Mouse (Mus musculus) MEL (cell line): ENCODE results near the gene Lancl3. TPM values are rescaled to one million over a fixed set of nuclear protein-coding genes. Genes with fewer than 3 reads are reported as not detected.
A peak's percentile ranks its signal among the peaks of the same experiment; 100 is the strongest.

Source experiments
- DNase-seq: peaks from one replicate; pipeline ENCODE4 v3.0.0; 2011; ENCODE audit warnings: low read depth, low spot score
- H3K27ac ChIP-seq: 2 replicates; pipeline ENCODE4 v1.5.1; 2012; ENCODE audit warnings: low read depth, mild to moderate bottlenecking, control low read depth, low read length, moderate library complexity; ENCODE audit not compliant: control insufficient read depth
- H3K27me3 ChIP-seq, 2 experiments: fragments of 150-350 bp in 1 of 2; sonication (generic) in 1 of 2; 2 replicates each; pipeline ENCODE4 v1.6.1; 2012; ENCODE audit warnings: low read length in 2 of 2, mild to moderate bottlenecking in 2 of 2, improper control_type of control experiment in 1 of 2, moderate library complexity in 1 of 2; ENCODE audit not compliant: insufficient read depth in 2 of 2, control insufficient read depth in 1 of 2
- H3K36me3 ChIP-seq, 2 experiments: 2 replicates each; pipeline ENCODE4 v1.6.1; 2012 to 2014; ENCODE audit warnings: low read length in 2 of 2, improper control_type of control experiment in 1 of 2, inconsistent platforms in 1 of 2, mild to moderate bottlenecking in 1 of 2; ENCODE audit not compliant: insufficient read depth in 2 of 2, control insufficient read depth in 1 of 2
- H3K4me1 ChIP-seq, 2 experiments: fragments of 150-350 bp in 1 of 2; sonication (generic) in 1 of 2; 2 replicates each; pipeline ENCODE4 v1.6.1; 2012; ENCODE audit warnings: low read length in 2 of 2, improper control_type of control experiment in 1 of 2, mild to moderate bottlenecking in 1 of 2; ENCODE audit not compliant: insufficient read depth in 2 of 2, control insufficient read depth in 1 of 2
- H3K4me3 ChIP-seq, 2 experiments: fragments of 150-350 bp in 1 of 2; sonication (generic) in 1 of 2; 2 replicates each; pipeline ENCODE4 v1.5.1; 2012; ENCODE audit warnings: low read depth in 2 of 2, low read length in 2 of 2, mild to moderate bottlenecking in 2 of 2, moderate library complexity in 2 of 2, control low read depth in 1 of 2, improper control_type of control experiment in 1 of 2; ENCODE audit not compliant: control insufficient read depth in 1 of 2, insufficient read depth in 1 of 2
- H3K79me2 ChIP-seq: 2 replicates; pipeline ENCODE4 v1.6.1; 2012; ENCODE audit warnings: mild to moderate bottlenecking, low read length, moderate library complexity; ENCODE audit not compliant: control insufficient read depth, poor library complexity, insufficient read depth
- H3K9ac ChIP-seq: 2 replicates; pipeline ENCODE4 v1.6.1; 2012; ENCODE audit warnings: low read depth, mild to moderate bottlenecking, control low read depth, low read length, moderate library complexity; ENCODE audit not compliant: control insufficient read depth, poor library complexity, severe bottlenecking
- H3K9me3 ChIP-seq: fragments of 150-350 bp; sonication (generic); replicated peaks from 2 replicates; pipeline ENCODE4 v1.6.1; 2012; ENCODE audit warnings: mild to moderate bottlenecking, low read length, improper control_type of control experiment, moderate library complexity; ENCODE audit not compliant: insufficient read depth
- CHD1 ChIP-seq: IDR thresholded peaks from 2 replicates; pipeline ENCODE4 v1.6.1; 2012; ENCODE audit warnings: low read depth, mild to moderate bottlenecking, inconsistent platforms, low read length, improper control_type of control experiment
- CTCF ChIP-seq, 3 experiments: IDR thresholded peaks in 2 of 3; conservative IDR thresholded peaks in 1 of 3; 2 replicates each; pipeline ENCODE4 v1.5.1; 2011 to 2012; ENCODE audit warnings: low read length in 3 of 3, low read depth in 2 of 3, mild to moderate bottlenecking in 2 of 3, improper control_type of control experiment in 1 of 3, inconsistent platforms in 1 of 3, mixed read lengths in 1 of 3, moderate library complexity in 1 of 3; ENCODE audit not compliant: control insufficient read depth in 1 of 3, insufficient read depth in 1 of 3, poor library complexity in 1 of 3, severe bottlenecking in 1 of 3
- E2F4 ChIP-seq: IDR thresholded peaks from 2 replicates; pipeline ENCODE4 v1.6.1; 2011; ENCODE audit warnings: low read depth, low read length, improper control_type of control experiment, borderline replicate concordance
- ELF1 ChIP-seq: IDR thresholded peaks from 2 replicates; pipeline ENCODE4 v1.6.1; 2014; ENCODE audit warnings: low read depth, mild to moderate bottlenecking, inconsistent platforms, low read length, improper control_type of control experiment, moderate library complexity
- GABPA ChIP-seq: IDR thresholded peaks from 2 replicates; pipeline ENCODE4 v1.6.1; 2012; ENCODE audit warnings: low read depth, mild to moderate bottlenecking, inconsistent platforms, low read length, improper control_type of control experiment, moderate library complexity
- MAX ChIP-seq: IDR thresholded peaks from 2 replicates; pipeline ENCODE4 v1.6.1; 2011; ENCODE audit warnings: low read length, improper control_type of control experiment
- MYB ChIP-seq: IDR thresholded peaks from 2 replicates; pipeline ENCODE4 v1.6.1; 2011; ENCODE audit warnings: mild to moderate bottlenecking, low read depth, low read length, improper control_type of control experiment
- MYC ChIP-seq: IDR thresholded peaks from 2 replicates; pipeline ENCODE4 v1.6.1; 2011; ENCODE audit warnings: low read depth, mild to moderate bottlenecking, low read length, improper control_type of control experiment, moderate library complexity
- NELFE ChIP-seq: IDR thresholded peaks from 2 replicates; pipeline ENCODE4 v1.6.1; 2011; ENCODE audit warnings: low read depth, low read length, improper control_type of control experiment
- POLR2A ChIP-seq, 2 experiments: IDR thresholded peaks; 2 replicates each; pipeline ENCODE4 v1.6.1; 2011 to 2012; ENCODE audit warnings: low read length in 2 of 2, mild to moderate bottlenecking in 2 of 2, control low read depth in 1 of 2, improper control_type of control experiment in 1 of 2, low read depth in 1 of 2, moderate library complexity in 1 of 2; ENCODE audit not compliant: control insufficient read depth in 1 of 2, insufficient read depth in 1 of 2, poor library complexity in 1 of 2
- POLR2AphosphoS2 ChIP-seq: IDR thresholded peaks from 2 replicates; pipeline ENCODE4 v1.6.1; 2011; ENCODE audit warnings: low read length, improper control_type of control experiment
- POLR2AphosphoS5 ChIP-seq: IDR thresholded peaks from 2 replicates; pipeline ENCODE4 v1.6.1; 2012; ENCODE audit warnings: low read depth, borderline replicate concordance, mild to moderate bottlenecking, inconsistent platforms, low read length, moderate library complexity, mixed read lengths
- RAD21 ChIP-seq: IDR thresholded peaks from 2 replicates; pipeline ENCODE4 v1.6.1; 2011; ENCODE audit warnings: mild to moderate bottlenecking, low read depth, low read length, improper control_type of control experiment
- SIN3A ChIP-seq: IDR thresholded peaks from 2 replicates; pipeline ENCODE4 v1.6.1; 2012; ENCODE audit warnings: low read length, improper control_type of control experiment, inconsistent platforms
- SMC3 ChIP-seq: IDR thresholded peaks from 2 replicates; pipeline ENCODE4 v1.6.1; 2011; ENCODE audit warnings: low read depth, low read length, improper control_type of control experiment
- TAL1 ChIP-seq: IDR thresholded peaks from 2 replicates; pipeline ENCODE4 v1.6.1; 2012; ENCODE audit warnings: mild to moderate bottlenecking, inconsistent platforms, low read length, moderate library complexity, mixed read lengths
- TBP ChIP-seq: IDR thresholded peaks from 2 replicates; pipeline ENCODE4 v1.8.0; 2011; ENCODE audit warnings: low read depth, low read length, improper control_type of control experiment
- TCF12 ChIP-seq: IDR thresholded peaks from 2 replicates; pipeline ENCODE4 v1.6.1; 2014; ENCODE audit warnings: low read depth, mild to moderate bottlenecking, inconsistent platforms, low read length, improper control_type of control experiment, moderate library complexity
- UBTF ChIP-seq: IDR thresholded peaks from 2 replicates; pipeline ENCODE4 v1.6.1; 2012; ENCODE audit warnings: low read depth, mild to moderate bottlenecking, inconsistent platforms, low read length, improper control_type of control experiment, moderate library complexity, borderline replicate concordance; ENCODE audit not compliant: insufficient read depth
- ZKSCAN1 ChIP-seq: IDR thresholded peaks from 2 replicates; pipeline ENCODE4 v1.6.1; 2012; ENCODE audit warnings: low read depth, mild to moderate bottlenecking, inconsistent platforms, low read length, improper control_type of control experiment, moderate library complexity
- polyA plus RNA-seq, 2 experiments: library from polyadenylated mRNA; stranded (reverse) in 1 of 2; unstranded in 1 of 2; fragments of >175 nt in 1 of 2; fragments of >200 nt in 1 of 2; gene quantifications; 2 replicates each; pipeline versions ENCODE4 v1.2.1 to v1.2.4; 2012; ENCODE audit warnings: low replicate concordance in 2 of 2, low read depth in 1 of 2; ENCODE audit not compliant: insufficient read length in 2 of 2, insufficient read depth in 1 of 2, missing spikeins in 1 of 2
- total RNA-seq: library from RNA; depleted of rRNA; stranded (reverse); fragments of 300-350 nt; gene quantifications from 2 replicates; pipeline ENCODE4 v1.2.3, GENCODE M21; 2012; rRNA removed

Gene Lancl3
- total RNA-seq (not detected in 2 replicates), polyA plus RNA-seq (under 1 TPM in 1 of 2 experiments, not detected in 1; 0.03 TPM)

DNA sequence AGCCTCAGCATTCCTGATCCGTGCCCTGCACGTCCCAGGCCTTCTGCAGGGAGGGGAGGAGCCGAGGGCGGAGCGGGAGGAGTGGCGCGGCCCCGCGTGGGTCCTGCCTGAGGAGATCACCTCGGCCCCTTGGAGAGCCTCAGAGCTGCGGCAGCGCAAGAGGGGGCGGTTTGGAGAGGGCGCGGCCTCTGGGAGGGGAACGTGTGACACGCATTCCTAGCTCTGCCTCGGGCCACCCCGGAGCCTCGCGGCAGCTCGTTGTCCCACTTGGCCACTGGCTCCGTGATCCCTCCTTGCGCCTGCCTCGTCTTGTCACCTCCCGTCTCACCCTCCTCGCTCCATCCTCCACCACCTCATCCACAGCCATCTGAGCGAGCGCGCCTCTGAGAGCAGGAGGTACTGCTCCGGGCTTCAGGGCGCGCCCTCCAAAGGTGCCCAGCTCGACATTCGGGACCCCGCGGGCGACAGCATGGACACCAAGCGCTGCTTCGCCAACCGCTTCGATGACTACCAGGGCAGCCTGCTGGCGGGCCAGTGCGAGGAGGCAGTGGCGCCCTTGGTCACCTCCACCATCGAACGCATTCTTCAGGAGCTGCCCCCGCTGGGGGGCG lies at the start of gene Lancl3:
TSS of gene Lancl3 (plus strand) at position 142 of the 611 bp plus-strand sequence.
- Histone ChIP-seq H3K36me3 (no peaks in the 10 kb centered on the region), H3K27me3 (peaks cover 8% of the 10 kb centered on the region in 2 experiments), H3K27ac (no peak within 1 kb of the TSS), H3K4me1 (no peaks in the 10 kb centered on the region), H3K9me3 (no peaks in the 10 kb centered on the region), H3K9ac (no peak within 1 kb of the TSS), H3K79me2 (no peaks in the 10 kb centered on the region), H3K4me3 (no peak within 1 kb of the TSS)
- TF ChIP-seq TAL1 (no peak), POLR2AphosphoS5 (no peak), POLR2AphosphoS2 (no peak), SIN3A (no peak), NELFE (no peak), ZKSCAN1 (no peak), MYB (no peak), RAD21 (no peak), GABPA (no peak)
- DNase-seq: no peak

DNA sequence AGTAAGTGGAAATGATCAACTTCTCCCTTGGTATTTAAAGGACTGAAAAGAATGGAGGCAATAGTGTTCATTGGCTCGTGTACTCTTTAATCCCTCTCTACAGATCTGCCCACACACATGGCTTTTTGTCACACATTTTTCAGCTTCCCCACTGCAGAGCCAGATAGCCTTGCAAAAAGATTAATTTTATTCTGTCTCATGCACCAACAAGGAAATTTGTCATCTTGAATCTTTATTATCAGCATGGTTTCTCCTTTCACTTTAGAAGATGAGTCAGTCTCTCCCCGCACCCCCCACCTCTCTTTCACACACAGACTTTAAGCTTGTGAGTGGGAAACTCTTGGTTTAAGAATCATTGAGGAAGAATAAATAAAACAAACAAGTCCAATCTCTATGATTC lies 20.7 kb upstream of the Lancl3 start:
- peaks cover 1 to 2% of the 10 kb centered on the region in 2 experiments; a peak in 2 of 4 replicates for H3K27me3 ChIP-seq
- H3K36me3 ChIP-seq: no peaks in the 10 kb centered on the region
- DNase-seq: peak; percentile 10
- TF ChIP-seq MAX (no peak), UBTF (no peak), RAD21 (no peak), SMC3 (no peak), CHD1 (no peak), MYC (no peak), GABPA (no peak), CTCF (IDR thresholded peaks at IDR 0.05 in 2 of 3, conservative IDR thresholded peaks at IDR 0.05 in 1 of 3; ENCODE audit: control insufficient read depth in 1 of 3, insufficient read depth in 1 of 3, low read depth in 2 of 3, low read length in 3 of 3, poor library complexity in 1 of 3, severe bottlenecking in 1 of 3) (no peak), POLR2A (IDR thresholded peaks at IDR 0.05; ENCODE audit: control insufficient read depth in 1 of 2, insufficient read depth in 1 of 2, low read depth in 1 of 2, low read length in 2 of 2, poor library complexity in 1 of 2) (no peak), E2F4 (no peak), TCF12 (no peak), ELF1 (no peak), TBP (no peak)
- no peak overlapping the region for H3K27ac ChIP-seq
- no peaks in the 10 kb centered on the region for H3K9me3 ChIP-seq
- no peak overlapping the region for H3K4me3 ChIP-seq
- no peak overlapping the region for H3K9ac ChIP-seq
- H3K4me1 ChIP-seq: no peaks in the 10 kb centered on the region
- no peaks in the 10 kb centered on the region for H3K79me2 ChIP-seq
